Mouse (Mus musculus) urinary bladder, postnatal 25 days (tissue): ENCODE results near the gene Spsb2.
"Not testable (repeated sequence)": the region's sequence is repeated elsewhere in the genome, so short reads cannot be mapped to it uniquely, and the experiment has no call there.

ENCODE experiments used
- DNase-seq: peaks from one replicate; pipeline ENCODE4 v3.0.0; 2022; ENCODE audit warnings: low spot score

Gene Spsb2

DNA sequence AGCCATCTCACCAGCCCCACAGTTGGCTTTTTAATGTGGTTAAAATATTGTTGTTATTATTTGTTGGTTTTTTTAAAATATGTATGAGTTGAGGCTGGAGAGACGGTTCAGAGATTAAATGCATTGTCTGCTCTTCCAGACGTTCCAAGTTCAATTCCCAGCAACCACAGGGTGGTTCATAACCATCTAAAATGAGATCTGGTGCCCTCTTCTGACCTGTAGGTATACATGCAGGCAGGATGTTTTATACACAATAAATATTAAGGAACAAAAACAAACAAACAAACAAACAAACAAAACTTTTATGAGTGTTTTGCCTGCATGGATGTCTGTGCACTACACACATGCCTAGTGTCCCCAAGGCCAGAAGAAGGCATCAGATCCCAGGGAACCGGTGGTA is 5.4 kb upstream of the Spsb2 start:
- DNase-seq = no peak

DNA sequence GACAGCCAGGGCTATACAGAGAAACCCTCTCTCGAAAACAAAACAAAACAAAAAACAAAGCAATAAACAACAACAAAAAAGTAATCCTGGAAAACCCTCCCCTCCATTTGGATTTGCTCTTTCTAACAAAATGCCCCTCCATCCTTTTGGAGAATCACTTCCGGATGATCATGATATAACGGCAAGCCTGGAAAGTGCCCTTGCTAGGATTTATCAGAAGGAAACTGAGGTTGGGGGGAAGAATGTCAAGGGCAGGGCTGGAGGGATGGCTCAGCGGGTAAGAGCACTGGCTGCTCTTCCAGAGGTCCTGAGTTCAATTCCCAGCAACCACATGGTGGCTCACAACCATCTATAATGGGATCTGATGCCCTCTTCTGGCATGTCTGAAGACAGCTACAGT is 4.8 kb upstream of the Spsb2 start:
- not testable (repeated sequence) for DNase-seq

GRCm38 (mm10) chr6:124804341-124804740 is 4.1 kb upstream of the Spsb2 start:
- DNase-seq = no peak

DNA sequence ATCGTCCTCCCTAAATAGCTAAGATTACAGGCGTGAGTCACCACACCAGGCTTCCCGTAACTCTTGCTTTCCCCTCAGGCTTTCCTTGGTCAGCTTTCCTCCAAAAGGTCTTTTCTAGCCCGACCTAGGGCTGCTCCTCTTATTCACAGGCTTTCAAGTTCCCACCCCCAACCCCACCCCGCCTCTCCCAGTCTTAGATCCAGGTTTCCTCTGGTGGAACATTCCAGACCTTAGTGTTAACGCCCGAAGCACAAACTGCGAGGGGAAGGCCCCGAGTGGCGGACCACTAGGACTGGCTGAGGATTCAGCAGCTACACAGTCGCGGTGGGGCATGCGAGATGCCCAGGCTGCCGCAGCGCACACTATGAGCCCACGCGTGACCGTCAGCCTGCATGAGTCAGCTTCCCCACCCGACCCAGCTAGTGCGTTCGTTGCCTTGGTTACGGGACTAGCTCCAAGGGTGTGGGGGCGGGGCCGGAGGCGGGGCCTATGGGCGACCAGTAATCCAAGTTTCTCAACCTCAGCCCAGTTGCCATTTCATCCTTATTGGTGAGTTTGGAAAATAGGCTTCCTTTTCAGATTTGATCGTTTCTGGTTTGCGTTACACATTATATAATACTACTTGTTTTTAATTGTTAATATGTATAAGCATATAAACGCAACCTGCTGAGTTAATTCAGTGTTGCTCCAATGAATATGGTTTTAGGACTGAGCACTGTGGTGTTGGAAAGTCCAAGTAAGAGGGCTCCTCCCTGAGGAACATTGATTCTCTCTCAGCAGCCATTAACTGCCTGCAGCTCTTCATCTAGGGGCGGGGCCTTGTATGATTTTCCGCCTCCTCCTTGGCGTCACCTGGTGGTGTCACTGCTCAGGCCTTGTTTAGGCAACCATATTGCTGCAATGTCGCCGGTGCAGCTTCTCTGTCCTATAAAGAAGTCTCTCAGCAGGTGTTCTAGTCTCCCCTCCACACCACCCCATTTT is 2.8 kb upstream of the Spsb2 start:
- DNase-seq = peak; percentile 96

DNA sequence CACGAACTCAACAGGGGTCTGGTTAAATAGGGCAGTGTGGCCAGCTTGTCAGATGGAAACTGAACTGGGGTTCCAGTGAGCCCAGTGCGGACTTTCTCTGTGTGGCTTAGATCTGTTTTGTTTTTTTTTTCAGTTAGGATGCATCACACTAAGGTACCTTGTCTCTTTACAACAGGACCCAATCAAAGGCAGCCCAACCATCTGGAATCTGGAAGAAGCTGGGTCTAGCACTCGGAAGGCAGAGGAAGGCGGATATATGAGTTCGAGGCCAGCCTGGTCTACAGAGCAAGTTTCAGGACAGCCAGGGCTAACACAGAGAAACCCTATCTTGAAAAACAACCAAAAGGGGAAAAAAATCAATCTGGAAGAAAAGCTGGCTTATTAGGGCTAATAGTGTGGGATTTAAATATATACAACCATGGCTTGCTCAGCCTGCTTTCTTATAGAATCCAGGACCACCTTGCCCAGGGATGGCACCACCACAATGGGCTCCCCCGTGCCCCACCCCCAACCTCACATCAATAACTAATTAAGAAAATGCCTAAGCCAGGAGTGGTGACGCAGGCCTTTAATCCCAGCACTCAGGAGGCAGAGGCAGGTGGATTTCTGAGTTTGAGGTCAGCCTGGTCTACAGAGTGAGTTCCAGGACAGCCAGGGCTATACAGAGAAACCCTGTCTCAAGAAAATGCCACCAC is 1.9 kb upstream of the Spsb2 start:
- DNase-seq = no peak

DNA sequence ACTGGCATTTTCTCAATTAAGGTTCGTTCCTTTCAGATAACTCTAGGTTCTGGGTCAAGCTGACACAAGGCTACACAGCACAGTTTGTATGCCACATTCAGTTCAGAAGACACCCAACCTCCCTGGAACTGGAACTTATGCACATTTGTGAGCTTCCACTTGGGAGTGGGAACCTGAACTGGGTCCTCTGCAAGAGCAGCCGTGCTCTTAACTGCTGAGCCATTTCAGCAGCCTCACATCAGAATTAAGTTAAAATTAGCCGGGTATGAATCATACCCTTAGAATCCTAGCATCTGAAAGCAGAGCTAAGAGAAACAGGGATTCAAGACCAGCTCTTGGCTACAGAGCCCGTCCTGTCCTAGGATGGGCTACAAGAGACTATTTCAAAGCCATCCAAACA is 1.1 kb upstream of the Spsb2 start:
- no peak for DNase-seq

- DNase-seq = no peak
These were observed 489 bp upstream of the Spsb2 start for GRCm38 (mm10) chr6:124807986-124808357.

DNA sequence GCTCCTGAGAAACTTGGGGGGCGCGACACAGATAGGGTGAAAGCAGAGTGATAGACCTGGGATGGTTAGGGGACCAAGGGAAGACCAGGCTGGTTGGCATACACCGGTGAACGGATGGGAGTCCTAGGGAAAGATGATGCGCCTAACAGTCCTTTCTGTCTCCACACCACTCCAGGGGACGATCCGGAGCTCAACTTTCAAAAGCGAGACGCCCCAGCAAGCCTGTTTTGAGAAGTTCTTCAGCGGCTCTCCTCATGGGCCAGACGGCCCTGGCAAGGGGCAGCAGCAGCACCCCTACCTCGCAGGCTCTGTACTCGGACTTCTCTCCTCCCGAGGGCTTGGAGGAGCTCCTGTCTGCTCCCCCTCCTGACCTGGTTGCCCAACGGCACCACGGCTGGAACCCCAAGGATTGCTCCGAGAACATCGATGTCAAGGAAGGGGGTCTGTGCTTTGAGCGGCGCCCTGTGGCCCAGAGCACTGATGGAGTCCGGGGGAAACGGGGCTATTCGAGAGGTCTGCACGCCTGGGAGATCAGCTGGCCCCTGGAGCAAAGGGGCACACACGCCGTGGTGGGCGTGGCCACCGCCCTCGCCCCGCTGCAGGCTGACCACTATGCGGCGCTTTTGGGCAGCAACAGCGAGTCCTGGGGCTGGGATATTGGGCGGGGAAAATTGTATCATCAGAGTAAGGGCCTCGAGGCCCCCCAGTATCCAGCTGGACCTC is 752 bp downstream of the Spsb2 start:
- peak; percentile 77 for DNase-seq

DNA sequence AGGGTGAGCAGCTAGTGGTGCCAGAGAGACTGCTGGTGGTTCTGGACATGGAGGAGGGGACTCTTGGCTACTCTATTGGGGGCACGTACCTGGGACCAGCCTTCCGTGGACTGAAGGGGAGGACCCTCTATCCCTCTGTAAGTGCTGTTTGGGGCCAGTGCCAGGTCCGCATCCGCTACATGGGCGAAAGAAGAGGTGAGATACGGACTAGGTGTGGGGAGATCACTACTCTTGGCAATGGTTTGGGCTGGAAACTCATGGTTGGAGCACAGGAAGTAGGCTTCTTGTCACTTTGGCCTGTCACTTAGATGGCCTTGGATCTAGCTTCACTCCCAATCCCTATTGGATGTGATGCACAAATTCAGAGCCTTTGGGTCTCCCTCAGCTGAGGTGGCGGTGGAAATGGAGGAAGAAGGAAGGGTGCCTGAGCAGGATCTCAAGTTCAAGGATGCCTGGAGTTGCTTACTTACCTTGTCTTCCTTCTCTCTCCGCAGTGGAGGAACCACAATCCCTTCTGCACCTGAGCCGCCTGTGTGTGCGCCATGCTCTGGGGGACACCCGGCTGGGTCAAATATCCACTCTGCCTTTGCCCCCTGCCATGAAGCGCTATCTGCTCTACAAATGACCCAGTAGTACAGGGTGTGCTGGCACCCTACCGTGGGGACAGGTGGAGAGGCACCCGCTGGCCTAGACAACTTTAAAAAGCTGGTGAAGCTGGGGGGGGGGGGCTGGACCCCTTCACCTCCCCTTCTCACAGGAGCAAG is 1.5 kb downstream of the Spsb2 start:
- DNase-seq = no peak

GRCm38 (mm10) chr6:124810566-124811402 is 2.3 kb downstream of the Spsb2 start:
- DNase-seq = not testable (repeated sequence)

DNA sequence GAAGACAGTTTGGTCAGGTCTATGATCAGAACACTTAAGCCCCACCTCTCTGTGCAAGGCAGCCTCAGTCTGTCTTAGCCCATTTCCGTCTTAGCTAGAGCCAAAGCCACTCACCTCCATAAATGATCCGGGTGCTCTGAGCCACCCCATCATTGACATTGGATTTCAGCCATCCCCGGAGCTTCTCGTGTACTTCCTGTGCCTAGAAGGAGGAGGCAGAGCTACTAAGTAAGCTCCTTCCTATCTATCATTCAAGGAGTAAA is 2.9 kb downstream of the Spsb2 start:
- no peak for DNase-seq

GRCm38 (mm10) chr6:124811701-124812560 is 3.5 kb downstream of the Spsb2 start:
- no peak for DNase-seq

GRCm38 (mm10) chr6:124812848-124813247 is 4.4 kb downstream of the Spsb2 start:
- DNase-seq = no peak

GRCm38 (mm10) chr6:124813496-124813895 is 5.0 kb downstream of the Spsb2 start:
- DNase-seq = peak; percentile 52

DNA sequence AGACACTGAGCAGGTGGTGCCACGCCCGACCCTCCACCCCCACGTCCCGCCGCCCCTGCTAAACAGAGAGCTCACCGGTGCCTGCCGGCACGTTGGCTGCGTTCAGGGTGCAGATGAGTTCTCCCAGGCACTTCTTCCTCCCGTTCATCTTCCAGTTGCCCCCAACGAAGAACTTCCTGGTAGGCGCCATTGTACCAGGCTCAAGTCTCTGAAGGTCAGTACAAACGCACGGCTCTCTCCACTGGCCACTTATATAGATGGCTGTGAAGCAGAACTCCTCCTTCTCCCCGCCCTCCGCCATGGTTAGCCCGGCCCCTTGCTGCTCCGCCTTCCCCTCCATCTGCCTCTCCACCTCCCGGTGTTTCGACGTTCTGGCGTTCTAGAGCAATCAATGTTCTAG is 5.5 kb downstream of the Spsb2 start, which contains the start of gene Tpi1:
Tpi1 (minus strand) TSS at position 364 of the 400 bp plus-strand sequence.
- DNase-seq = peak; percentile 85

- no peak for DNase-seq
These were observed 6.0 kb downstream of the Spsb2 start for GRCm38 (mm10) chr6:124814448-124814847.

- no peak for DNase-seq
These were observed 6.7 kb downstream of the Spsb2 start for GRCm38 (mm10) chr6:124814858-124815774.

DNA sequence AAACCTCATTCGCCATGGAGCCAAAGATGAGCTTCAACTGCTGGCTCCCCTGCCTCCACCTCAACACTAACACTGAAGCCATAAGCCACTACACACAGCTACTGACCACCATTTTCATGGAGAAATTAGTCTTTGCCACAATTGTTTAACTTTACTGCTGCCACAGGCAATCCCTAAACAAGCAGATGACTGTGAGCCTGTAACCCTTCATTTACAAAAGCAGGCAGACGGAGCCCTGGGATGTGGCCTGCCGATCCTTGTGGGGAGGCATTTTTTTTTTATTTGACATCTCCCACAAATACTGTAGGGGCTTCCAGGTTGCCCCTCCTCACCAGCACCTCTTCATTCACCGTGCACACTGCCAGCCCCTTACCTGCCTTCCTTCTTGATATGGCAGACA is 8.2 kb downstream of the Spsb2 start:
- DNase-seq = no peak

- DNase-seq = no peak
These were observed 8.7 kb downstream of the Spsb2 start for GRCm38 (mm10) chr6:124817125-124817524.
